Mouse (Mus musculus) heart, embryonic 11.5 days (tissue): ENCODE data around the gene Ccdc163. TPM values are rescaled to one million over a fixed set of nuclear protein-coding genes. Genes with fewer than 3 reads are reported as not detected.
A peak's percentile ranks its signal among the peaks of the same experiment; 100 is the strongest.

Experiments used
- ATAC-seq: fragments of 200-750 bp; cut with Nextera tagmentation; replicated peaks from 2 replicates; pipeline ENCODE4 v1.8.0; 2017; ENCODE audit warnings: moderate library complexity; ENCODE audit not compliant: insufficient number of reproducible peaks, low FRiP score, low TSS enrichment
- H3K27ac ChIP-seq: fragments of 300-500 bp; sonication (generic); 2 replicates; pipeline ENCODE4 v1.5.1; 2014; ENCODE audit warnings: mild to moderate bottlenecking, low read depth, low read length
- H3K27me3 ChIP-seq: fragments of 300-500 bp; sonication (generic); 2 replicates; pipeline ENCODE4 v1.6.1; 2014; ENCODE audit warnings: mild to moderate bottlenecking, low read length, mixed read lengths; ENCODE audit not compliant: control insufficient read depth, insufficient read depth
- H3K36me3 ChIP-seq: fragments of 300-500 bp; sonication (generic); 2 replicates; pipeline ENCODE4 v1.6.1; 2014; ENCODE audit warnings: mild to moderate bottlenecking, low read length, moderate library complexity, mixed read lengths; ENCODE audit not compliant: control insufficient read depth, insufficient read depth
- H3K4me1 ChIP-seq: fragments of 300-500 bp; sonication (generic); 2 replicates; pipeline ENCODE4 v1.6.1; 2014; ENCODE audit warnings: low read length; ENCODE audit not compliant: control insufficient read depth, insufficient read depth
- H3K4me2 ChIP-seq: fragments of 300-500 bp; sonication (generic); 2 replicates; pipeline ENCODE4 v1.6.1; 2014; ENCODE audit warnings: mild to moderate bottlenecking, moderate library complexity
- H3K4me3 ChIP-seq: fragments of 300-500 bp; sonication (generic); 2 replicates; pipeline ENCODE4 v1.5.1; 2014; ENCODE audit warnings: low read depth, low read length
- H3K9ac ChIP-seq: fragments of 300-500 bp; sonication (generic); 2 replicates; pipeline ENCODE4 v1.6.1; 2014; ENCODE audit warnings: mild to moderate bottlenecking, low read depth, low read length, moderate library complexity
- H3K9me3 ChIP-seq: fragments of 300-500 bp; sonication (generic); replicated peaks from 2 replicates; pipeline ENCODE4 v1.6.1; 2016; ENCODE audit warnings: low read length; ENCODE audit not compliant: control insufficient read depth
- WGBS: fragments of 180-500 bp; shearing (Covaris S2); extraction: QIAGEN DNeasy Blood & Tissue Kit; methylation state at CpG from one replicate; pipeline ENCODE4 v1.1.7; 2014; ENCODE audit not compliant: insufficient replicate concordance; 5-methylcytosine and 5-hydroxymethylcytosine counted together
- polyA plus RNA-seq: library from polyadenylated mRNA; unstranded; fragments of >200 nt; fragmentation: Nextera tagmentation; extraction: Ambion mirVana; gene quantifications from 2 replicates; pipeline ENCODE4 v1.2.1, GENCODE M21; 2014

Ccdc163 gene
- polyA plus RNA-seq, 1 experiment from 2014 or later, result 21.0 TPM

- Histone ChIP-seq H3K36me3 (no peaks in the 10 kb centered on the region), H3K9me3 (no peaks in the 10 kb centered on the region), H3K4me1 (peaks cover 8% of the 10 kb centered on the region; the same call in 1 of the 2 replicates), H3K4me2 (no peak overlapping the region), H3K4me3 (no peak overlapping the region), H3K27me3 (no peaks in the 10 kb centered on the region), H3K9ac (no peak overlapping the region), H3K27ac (no peak overlapping the region)
- 90% methylated on average over 2 of the region's 2 CpGs for WGBS
- ATAC-seq, result no peak
Measured at GRCm38 (mm10) chr4:116710154-116710553, 1.8 kb downstream of the Ccdc163 start.

DNA sequence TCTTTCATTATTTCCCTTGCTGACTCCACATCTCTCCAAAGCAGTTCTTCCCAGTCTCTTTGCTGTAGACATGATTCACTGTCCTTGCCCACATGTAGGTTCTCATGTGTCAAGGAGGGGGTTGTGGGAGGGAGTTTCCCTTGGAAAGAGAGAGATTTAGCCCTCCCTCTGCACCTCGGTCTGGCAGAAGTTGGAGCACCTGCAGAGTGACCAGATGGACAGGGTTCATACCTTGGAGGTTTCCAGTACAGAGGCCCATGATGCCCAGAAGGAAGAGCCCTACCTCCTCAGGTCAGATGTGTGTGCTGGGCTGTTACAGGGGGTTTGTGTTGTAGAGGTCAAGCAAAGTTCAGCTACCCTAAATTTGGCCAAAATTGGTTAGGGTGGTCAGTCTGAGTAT, 4.2 kb downstream of the Ccdc163 start:
- H3K4me2 ChIP-seq, result no peak overlapping the region
- 81% methylated on average over 1 of the region's 1 CpGs for WGBS
- no peaks in the 10 kb centered on the region for H3K27me3 ChIP-seq
- H3K9me3 ChIP-seq, result no peaks in the 10 kb centered on the region
- no peaks in the 10 kb centered on the region for H3K36me3 ChIP-seq
- no peak for ATAC-seq
- H3K4me3 ChIP-seq, result no peak overlapping the region
- H3K4me1 ChIP-seq, result peaks cover 8% of the 10 kb centered on the region; the same call in 1 of the 2 replicates
- H3K9ac ChIP-seq, result no peak overlapping the region
- no peak overlapping the region for H3K27ac ChIP-seq

DNA sequence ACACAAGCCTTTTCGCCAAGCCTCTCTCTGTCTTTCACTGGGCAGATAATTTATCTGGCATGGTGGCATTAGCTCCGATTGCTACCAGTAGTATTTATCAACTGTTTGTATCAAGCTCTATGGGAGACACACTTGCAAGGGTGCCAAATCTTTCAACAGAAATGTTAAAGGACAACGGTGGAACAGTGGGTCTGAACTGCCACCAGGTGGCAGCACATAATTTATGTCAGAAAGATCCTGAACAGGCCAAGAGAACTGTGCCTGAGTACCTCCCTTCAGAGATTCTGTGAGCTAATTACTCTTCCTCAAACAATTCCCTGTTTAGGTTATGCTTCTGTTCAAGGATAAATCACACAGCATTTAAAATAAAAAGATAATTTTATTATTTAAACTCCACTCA, 11.1 kb downstream of the Ccdc163 start:
- peaks cover 5% of the 10 kb centered on the region; the same call in 1 of the 2 replicates for H3K4me1 ChIP-seq
- no peaks in the 10 kb centered on the region for H3K36me3 ChIP-seq
- no peak overlapping the region for H3K4me3 ChIP-seq
- ATAC-seq, result no peak
- 17% methylated on average over 3 of the region's 3 CpGs for WGBS
- no peak overlapping the region for H3K4me2 ChIP-seq
- no peaks in the 10 kb centered on the region for H3K9me3 ChIP-seq
- H3K9ac ChIP-seq, result no peak overlapping the region
- H3K27me3 ChIP-seq, result no peaks in the 10 kb centered on the region
- H3K27ac ChIP-seq, result no peak overlapping the region

- Histone ChIP-seq H3K27me3 (no peaks in the 10 kb centered on the region), H3K4me3 (peak within 1 kb of the TSS; percentile 77), H3K4me2 (peak within 1 kb of the TSS; percentile 71), H3K4me1 (peaks cover 5% of the 10 kb centered on the region; the same call in 1 of the 2 replicates), H3K27ac (peak within 1 kb of the TSS; percentile 72; the same call in 1 of the 2 replicates), H3K9ac (peak within 1 kb of the TSS; percentile 79), H3K36me3 (no peaks in the 10 kb centered on the region), H3K9me3 (no peaks in the 10 kb centered on the region)
- ATAC-seq, result peak; percentile 98
- WGBS, result under 1% methylated on average over 33 of the region's 34 CpGs
Measured at GRCm38 (mm10) chr4:116720343-116721097, 12.2 kb downstream of the Ccdc163 start, which contains the start of gene Tesk2. Gene Tesk2, plus strand, starts transcription at chr4:116720948.

- Histone ChIP-seq H3K4me3 (peak overlapping the region; percentile 77), H3K4me1 (peaks cover 5% of the 10 kb centered on the region; the same call in 1 of the 2 replicates), H3K9me3 (no peaks in the 10 kb centered on the region), H3K9ac (peak overlapping the region; percentile 79), H3K27me3 (no peaks in the 10 kb centered on the region), H3K4me2 (peak overlapping the region; percentile 71), H3K27ac (peak overlapping the region; percentile 72; the same call in 1 of the 2 replicates), H3K36me3 (no peaks in the 10 kb centered on the region)
- WGBS, result under 1% methylated on average over 29 of the region's 29 CpGs
- ATAC-seq, result peak; percentile 60
Measured at GRCm38 (mm10) chr4:116721098-116721628, 12.9 kb downstream of the Ccdc163 start.

DNA sequence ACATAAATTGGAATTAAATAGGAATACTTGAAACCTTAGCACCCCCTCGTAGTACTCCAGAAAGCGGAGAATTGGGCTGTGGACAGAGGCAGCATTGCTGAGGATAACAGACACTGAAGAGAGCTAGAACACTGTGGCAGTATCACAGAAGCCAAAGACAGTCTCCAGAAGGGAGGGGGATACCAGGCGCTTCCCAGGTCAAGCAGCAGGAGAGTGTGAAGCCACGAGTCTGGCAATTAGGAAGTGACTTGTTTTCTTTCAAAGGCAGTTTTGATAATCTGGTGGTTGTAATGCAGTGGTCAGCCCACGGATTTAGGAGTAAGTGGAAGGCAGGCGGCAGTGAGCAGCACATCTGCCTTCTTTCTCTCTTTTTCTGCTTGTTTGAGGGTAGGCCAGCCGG, 13.9 kb downstream of the Ccdc163 start:
- ATAC-seq, result no peak
- 27% methylated on average over 7 of the region's 7 CpGs for WGBS
- H3K27me3 ChIP-seq, result no peaks in the 10 kb centered on the region

DNA sequence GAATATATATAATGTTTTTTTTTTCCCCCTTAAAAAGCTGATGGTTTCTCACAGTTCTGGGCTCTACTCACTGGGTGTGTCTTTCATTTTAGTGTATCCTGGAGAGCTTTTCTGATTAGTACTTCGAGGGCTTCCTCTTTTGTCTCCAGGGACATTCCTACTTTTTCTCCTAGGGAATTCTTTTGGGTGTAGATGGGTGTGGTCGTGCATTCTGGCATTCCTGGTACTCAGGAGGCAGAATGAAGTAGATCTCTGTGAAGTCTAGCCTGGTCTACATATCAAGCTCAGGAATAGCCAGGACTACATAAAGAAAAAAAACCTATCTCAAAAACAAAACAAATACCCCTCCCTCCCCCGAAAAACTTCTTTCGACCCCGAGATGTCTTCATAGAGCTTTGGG, 17.1 kb downstream of the Ccdc163 start:
- WGBS, result 74% methylated on average over 5 of the region's 5 CpGs
- no peak overlapping the region for H3K9ac ChIP-seq

More for the DNA sequence above, 13.9 kb downstream of the Ccdc163 start:
- no peak overlapping the region for H3K9ac ChIP-seq
- H3K4me3 ChIP-seq, result peak overlapping the region; percentile 77; the same call in 1 of the 2 replicates
- H3K36me3 ChIP-seq, result no peaks in the 10 kb centered on the region
- H3K9me3 ChIP-seq, result no peaks in the 10 kb centered on the region
- peaks cover 5% of the 10 kb centered on the region; the same call in 1 of the 2 replicates for H3K4me1 ChIP-seq
- H3K4me2 ChIP-seq, result peak overlapping the region; percentile 71
- H3K27ac ChIP-seq, result no peak overlapping the region

DNA sequence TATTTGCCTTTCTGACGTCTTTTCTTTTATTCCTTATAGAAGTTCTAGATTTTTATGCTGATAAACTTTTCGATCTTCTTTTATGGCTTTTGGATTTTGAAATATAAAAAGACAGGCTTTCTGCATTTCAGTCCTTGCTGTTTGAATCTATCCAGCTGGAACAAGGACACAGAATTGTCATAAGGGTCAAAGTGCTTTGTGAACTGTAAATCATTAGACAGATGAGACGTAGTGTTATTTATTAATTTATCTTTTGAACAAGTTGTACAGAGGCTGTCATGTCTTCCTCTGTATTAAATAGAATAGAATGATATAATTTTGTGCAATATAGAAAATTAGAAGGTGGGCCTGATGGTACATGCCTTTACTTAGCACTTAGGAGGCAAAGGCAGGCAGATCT, 19.1 kb downstream of the Ccdc163 start:
- Histone ChIP-seq H3K9me3 (no peaks in the 10 kb centered on the region), H3K27ac (no peak overlapping the region)
- no peak for ATAC-seq

More for the DNA sequence above, 17.1 kb downstream of the Ccdc163 start:
- no peak for ATAC-seq
- no peak overlapping the region for H3K4me2 ChIP-seq
- H3K4me3 ChIP-seq, result no peak overlapping the region
- peaks cover 5% of the 10 kb centered on the region; the same call in 1 of the 2 replicates for H3K4me1 ChIP-seq
- H3K9me3 ChIP-seq, result no peaks in the 10 kb centered on the region
- no peaks in the 10 kb centered on the region for H3K36me3 ChIP-seq
- H3K27me3 ChIP-seq, result no peaks in the 10 kb centered on the region
- no peak overlapping the region for H3K27ac ChIP-seq

More for the DNA sequence above, 19.1 kb downstream of the Ccdc163 start:
- no peaks in the 10 kb centered on the region for H3K27me3 ChIP-seq
- no peak overlapping the region for H3K4me3 ChIP-seq
- 73% methylated on average over 3 of the region's 3 CpGs for WGBS
- H3K36me3 ChIP-seq, result no peaks in the 10 kb centered on the region
- no peak overlapping the region for H3K4me2 ChIP-seq
- no peaks in the 10 kb centered on the region for H3K4me1 ChIP-seq
- no peak overlapping the region for H3K9ac ChIP-seq
